Mouse (Mus musculus) forebrain, embryonic 12.5 days (tissue): ENCODE measurements around the gene Espn. TPM values are rescaled to one million over a fixed set of nuclear protein-coding genes. Genes with fewer than 3 reads are reported as not detected.

Source experiments
- ATAC-seq: fragments of 200-750 bp; cut with Nextera tagmentation; 2 replicates; pipeline ENCODE4 v1.8.0; 2017; ENCODE audit warnings: moderate TSS enrichment; ENCODE audit not compliant: low FRiP score
- H3K27ac ChIP-seq: fragments of 300-500 bp; sonication (generic); 2 replicates; pipeline ENCODE4 v1.5.1; 2016; ENCODE audit warnings: mild to moderate bottlenecking
- H3K27me3 ChIP-seq: fragments of 300-500 bp; sonication (generic); 2 replicates; pipeline ENCODE4 v1.6.1; 2016; ENCODE audit warnings: mild to moderate bottlenecking
- H3K36me3 ChIP-seq: fragments of 300-500 bp; sonication (generic); replicated peaks from 2 replicates; pipeline ENCODE4 v1.6.1; 2016; ENCODE audit warnings: mild to moderate bottlenecking
- H3K4me1 ChIP-seq: fragments of 300-500 bp; sonication (generic); 2 replicates; pipeline ENCODE4 v1.6.1; 2016
- H3K4me2 ChIP-seq: fragments of 300-500 bp; sonication (generic); 2 replicates; pipeline ENCODE4 v1.6.1; 2016; ENCODE audit warnings: mild to moderate bottlenecking, moderate library complexity
- H3K4me3 ChIP-seq: fragments of 300-500 bp; sonication (generic); replicated peaks from 2 replicates; pipeline ENCODE4 v1.5.1; 2016; ENCODE audit warnings: mild to moderate bottlenecking
- H3K9ac ChIP-seq: fragments of 300-500 bp; sonication (generic); 2 replicates; pipeline ENCODE4 v1.6.1; 2016; ENCODE audit warnings: mild to moderate bottlenecking
- H3K9me3 ChIP-seq: fragments of 300-500 bp; sonication (generic); 2 replicates; pipeline ENCODE4 v1.6.1; 2016
- WGBS: fragments of 180-500 bp; shearing (Covaris S2); methylation state at CpG from one replicate; pipeline ENCODE4 v1.1.7; 2016; 5-methylcytosine and 5-hydroxymethylcytosine counted together
- polyA plus RNA-seq: library from polyadenylated mRNA; unstranded; fragments of >200 nt; fragmentation: Nextera tagmentation; extraction: Ambion mirVana; gene quantifications from 2 replicates; pipeline ENCODE4 v1.2.1, GENCODE M21; 2016

Gene Espn
- polyA plus RNA-seq, 1 experiment from 2014 or later: 1.8 TPM

DNA sequence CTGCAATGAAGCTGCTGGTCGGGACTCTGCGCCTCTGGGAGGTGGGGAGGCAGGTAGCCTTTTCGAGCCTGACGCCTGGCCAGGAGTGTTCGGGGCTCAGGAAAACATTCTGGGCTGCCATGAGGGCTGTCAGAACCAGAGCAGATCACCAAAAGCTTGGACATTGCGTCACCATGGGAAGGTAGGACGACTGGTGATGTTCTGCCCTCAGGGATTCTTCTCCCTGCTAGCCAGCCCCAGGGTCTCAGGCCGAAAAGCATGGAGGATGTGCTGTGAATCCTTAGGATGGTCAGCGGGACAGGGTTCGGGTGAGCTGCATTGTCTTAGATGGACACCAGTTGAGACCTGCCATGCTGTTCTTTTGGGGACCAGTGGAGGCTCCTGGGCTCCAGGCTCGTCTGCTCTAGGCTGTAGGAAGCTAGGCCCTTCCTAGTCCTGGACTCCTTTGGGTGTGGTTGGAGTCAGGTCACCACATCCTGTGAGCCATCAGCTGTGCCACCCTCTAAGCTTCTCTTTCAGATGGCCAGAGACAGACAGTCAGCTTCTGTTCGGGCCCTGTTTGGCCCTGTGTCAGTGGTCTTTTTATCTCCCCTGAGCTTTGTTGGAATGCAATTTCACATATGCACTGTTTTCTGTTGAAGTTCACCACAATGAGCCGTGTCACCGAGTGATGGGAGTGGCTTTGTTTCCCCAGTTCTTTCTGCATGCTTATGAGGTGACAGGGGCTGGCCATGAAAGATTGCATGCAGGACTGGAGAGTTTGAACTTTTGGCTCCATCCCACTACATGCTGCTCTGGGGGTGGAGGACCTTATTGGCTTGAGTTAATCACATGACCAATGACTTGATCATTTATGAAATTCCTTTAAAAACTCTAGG is 34.3 kb upstream of the Espn start:
- no peaks in the 10 kb centered on the region for H3K9me3 ChIP-seq
- no peak; the same call in 1 of the 2 replicates for ATAC-seq
- H3K4me1 ChIP-seq: peaks cover 31% of the 10 kb centered on the region
- WGBS: 40% methylated on average over 14 of the region's 14 CpGs
- peak overlapping the region; percentile 43 for H3K4me2 ChIP-seq
- 0 out of 2 replicates have a peak, but pooled peaks cover 6% of the 10 kb centered on the region for H3K36me3 ChIP-seq
- H3K27me3 ChIP-seq: no peaks in the 10 kb centered on the region
- H3K4me3 ChIP-seq: 0 out of 2 replicates have a peak overlapping the region, but pooled peaks have one; percentile 10
- H3K27ac ChIP-seq: peak overlapping the region; percentile 70
- H3K9ac ChIP-seq: peak overlapping the region; percentile 12; the same call in 1 of the 2 replicates

DNA sequence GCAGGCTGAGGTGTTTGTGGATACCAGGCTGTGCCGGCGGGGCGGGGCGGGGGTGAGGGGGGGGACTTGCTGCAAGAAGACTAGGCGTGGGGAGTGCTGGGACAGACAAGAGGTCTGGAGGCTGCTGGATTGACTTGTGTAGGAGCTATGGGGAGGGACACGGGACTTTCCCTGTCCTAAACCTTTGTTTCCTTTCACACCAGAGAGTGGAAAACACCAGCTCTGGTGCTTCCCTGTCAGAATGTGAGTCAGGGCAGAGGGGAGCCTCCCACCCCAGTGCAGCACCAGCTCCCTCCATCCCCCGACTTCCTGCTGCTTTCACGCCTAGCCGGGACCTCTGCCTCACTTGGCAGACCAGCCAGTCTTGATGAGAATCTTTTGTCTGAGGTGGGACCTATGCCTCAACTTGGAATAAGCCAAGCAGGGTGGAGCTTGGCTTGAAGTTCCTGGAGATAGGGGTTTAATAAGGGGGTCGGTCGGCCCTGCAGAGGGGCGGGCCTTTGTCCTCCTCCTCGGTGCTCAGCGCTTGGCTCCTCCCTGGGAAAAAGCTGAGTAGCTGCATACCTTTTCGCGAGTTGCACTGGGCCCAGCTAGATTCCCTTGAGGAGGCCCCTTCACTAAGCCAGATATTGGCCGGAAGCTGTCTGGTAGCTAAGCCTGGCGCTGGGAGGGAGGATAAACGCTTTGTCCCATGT is 33.5 kb upstream of the Espn start:
- H3K9ac ChIP-seq: peak overlapping the region; percentile 34; the same call in 1 of the 2 replicates
- peak; percentile 67 for ATAC-seq
- peaks cover 30% of the 10 kb centered on the region for H3K4me1 ChIP-seq
- H3K9me3 ChIP-seq: no peaks in the 10 kb centered on the region
- WGBS: 3% methylated on average over 19 of the region's 19 CpGs
- peak overlapping the region; percentile 10; the same call in 1 of the 2 replicates for H3K4me3 ChIP-seq
- H3K4me2 ChIP-seq: peak overlapping the region; percentile 43
- peak overlapping the region; percentile 70 for H3K27ac ChIP-seq
- 0 out of 2 replicates have a peak, but pooled peaks cover 6% of the 10 kb centered on the region for H3K36me3 ChIP-seq
- 0 out of 2 replicates have a peak, but pooled peaks cover under 1% of the 10 kb centered on the region for H3K27me3 ChIP-seq

DNA sequence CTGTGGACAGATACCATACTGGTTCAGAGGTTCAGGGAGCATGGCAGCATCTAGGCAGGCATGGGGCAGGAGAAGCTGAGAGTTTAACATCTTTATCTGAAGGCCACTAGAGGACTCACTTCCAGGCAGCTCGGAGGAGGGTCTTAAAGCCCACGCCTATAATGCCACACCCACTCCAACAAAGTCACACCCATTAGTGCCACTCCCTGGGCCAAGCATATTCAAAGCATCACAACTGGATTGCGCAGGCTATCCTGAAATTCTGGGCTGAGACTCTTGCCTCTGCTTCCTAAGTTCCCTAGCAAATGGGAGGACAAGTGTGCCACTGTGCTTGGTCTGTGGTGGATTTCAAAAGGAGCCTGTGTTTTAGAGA is 33.0 kb upstream of the Espn start:
- Histone ChIP-seq H3K27me3 (peaks cover 6% of the 10 kb centered on the region; the same call in 1 of the 2 replicates), H3K27ac (peak overlapping the region; percentile 70), H3K4me1 (peaks cover 25% of the 10 kb centered on the region), H3K4me2 (peak overlapping the region; percentile 43), H3K9me3 (no peaks in the 10 kb centered on the region), H3K36me3 (0 out of 2 replicates have a peak, but pooled peaks cover 6% of the 10 kb centered on the region), H3K4me3 (peak overlapping the region; percentile 10; the same call in 1 of the 2 replicates), H3K9ac (peak overlapping the region; percentile 34; the same call in 1 of the 2 replicates)
- peak; percentile 73 for ATAC-seq
- WGBS: 6% methylated on average over 3 of the region's 3 CpGs

DNA sequence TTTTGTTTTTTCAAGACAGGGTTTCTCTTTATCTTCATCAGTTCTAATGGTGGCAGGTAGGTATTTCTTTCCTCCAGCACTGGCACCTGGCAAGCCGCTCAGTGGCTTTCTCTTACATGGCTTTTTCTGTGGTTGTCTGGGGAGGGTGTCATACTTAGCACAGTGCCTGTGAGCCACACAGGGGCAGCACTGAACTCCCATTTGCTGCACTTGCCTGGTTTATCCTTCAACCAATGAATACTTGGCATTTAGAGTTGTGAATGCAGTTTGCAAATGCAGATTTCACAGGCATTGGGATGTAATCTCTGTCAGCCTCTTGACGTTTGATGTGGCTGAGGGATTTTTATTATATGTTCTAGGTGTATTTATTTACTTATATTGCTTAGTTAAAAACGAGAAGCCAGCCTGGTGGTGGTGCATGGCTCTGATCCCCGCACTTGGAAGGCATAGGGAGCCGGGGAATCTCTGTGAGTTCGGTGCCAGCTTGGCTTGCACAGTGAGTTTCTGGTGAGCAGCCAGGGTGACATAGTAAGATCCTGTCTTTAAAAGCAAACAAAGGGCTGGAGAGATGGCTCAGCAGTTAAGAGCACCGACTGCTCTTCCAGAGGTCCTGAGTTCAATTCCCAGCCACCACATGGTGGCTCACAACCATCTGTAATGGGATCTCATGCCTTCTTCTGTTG is 32.3 kb upstream of the Espn start:
- H3K4me3 ChIP-seq: no peak overlapping the region
- H3K27ac ChIP-seq: no peak overlapping the region
- H3K4me1 ChIP-seq: peaks cover 28% of the 10 kb centered on the region
- H3K9me3 ChIP-seq: no peaks in the 10 kb centered on the region
- H3K27me3 ChIP-seq: peaks cover 12% of the 10 kb centered on the region; the same call in 1 of the 2 replicates
- 0 out of 2 replicates have a peak, but pooled peaks cover 6% of the 10 kb centered on the region for H3K36me3 ChIP-seq
- no peak overlapping the region for H3K4me2 ChIP-seq
- no peak overlapping the region for H3K9ac ChIP-seq
- no peak for ATAC-seq
- 71% methylated on average over 7 of the region's 7 CpGs for WGBS

DNA sequence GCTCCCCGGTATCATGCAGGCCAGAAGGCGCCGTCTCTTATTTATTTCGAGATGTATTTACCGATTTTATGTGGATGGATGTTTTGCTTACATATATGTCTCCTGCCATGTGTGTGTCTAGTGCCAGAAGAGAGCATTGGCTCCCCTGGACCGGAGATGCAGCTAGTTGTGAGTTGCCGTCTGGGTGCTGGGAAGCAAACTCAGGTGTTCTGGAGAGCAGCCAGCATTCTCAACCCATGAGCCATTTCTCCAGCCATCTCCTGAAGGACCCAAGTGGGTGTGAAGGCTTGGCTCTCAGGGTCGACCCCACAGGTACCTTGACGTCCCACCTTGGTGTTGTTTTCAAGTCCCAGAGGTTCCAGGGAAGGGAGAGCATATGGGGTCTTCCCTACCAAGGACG is 30.0 kb upstream of the Espn start:
- no peak overlapping the region for H3K4me3 ChIP-seq
- H3K9ac ChIP-seq: no peak overlapping the region
- no peak overlapping the region for H3K4me2 ChIP-seq
- peaks cover 24% of the 10 kb centered on the region for H3K27me3 ChIP-seq
- no peaks in the 10 kb centered on the region for H3K9me3 ChIP-seq
- ATAC-seq: no peak
- H3K36me3 ChIP-seq: 0 out of 2 replicates have a peak, but pooled peaks cover 6% of the 10 kb centered on the region
- 90% methylated on average over 10 of the region's 10 CpGs for WGBS
- H3K4me1 ChIP-seq: peaks cover 45% of the 10 kb centered on the region
- H3K27ac ChIP-seq: no peak overlapping the region

DNA sequence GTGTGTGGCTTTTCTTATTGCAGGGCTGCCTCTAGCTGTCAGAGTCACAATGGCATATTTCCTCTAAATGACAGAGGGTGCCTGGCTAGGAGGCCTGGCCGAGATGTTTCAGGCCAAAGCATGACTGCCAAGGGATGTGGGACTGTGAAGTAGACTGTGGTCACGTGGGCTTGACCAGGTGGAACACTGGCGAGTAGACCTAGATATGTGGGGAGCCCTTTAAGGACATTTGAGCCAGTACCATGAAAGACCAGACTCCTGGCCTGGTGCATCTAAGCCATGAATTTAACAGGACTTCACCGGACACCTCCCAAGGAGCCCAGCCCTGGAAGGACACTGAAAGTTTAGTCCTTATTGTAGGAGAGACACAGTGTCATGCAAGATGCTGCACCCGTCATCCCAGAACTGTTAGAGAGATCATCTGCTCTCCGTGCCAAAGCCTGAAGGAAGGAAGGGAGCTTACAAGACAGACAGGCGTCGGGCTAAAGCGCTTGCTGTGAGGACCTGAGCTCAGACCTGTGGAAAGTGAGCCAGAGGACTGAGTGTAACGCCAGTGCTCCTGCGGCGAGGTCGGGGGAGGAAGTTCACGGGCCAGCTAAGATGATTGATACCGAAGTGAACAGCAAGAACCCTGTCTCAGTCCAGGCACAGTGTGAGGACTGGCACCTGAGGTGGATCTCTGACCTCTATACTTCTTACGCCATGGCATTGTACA is 27.9 kb upstream of the Espn start:
- no peak overlapping the region for H3K4me3 ChIP-seq
- 0 out of 2 replicates have a peak, but pooled peaks cover 6% of the 10 kb centered on the region for H3K36me3 ChIP-seq
- H3K4me2 ChIP-seq: no peak overlapping the region
- no peaks in the 10 kb centered on the region for H3K9me3 ChIP-seq
- 0 out of 2 replicates have a peak overlapping the region, but pooled peaks have one; percentile 4 for H3K9ac ChIP-seq
- no peak overlapping the region for H3K27ac ChIP-seq
- WGBS: 91% methylated on average over 16 of the region's 16 CpGs
- H3K27me3 ChIP-seq: peaks cover 42% of the 10 kb centered on the region
- peaks cover 27% of the 10 kb centered on the region for H3K4me1 ChIP-seq
- ATAC-seq: no peak

DNA sequence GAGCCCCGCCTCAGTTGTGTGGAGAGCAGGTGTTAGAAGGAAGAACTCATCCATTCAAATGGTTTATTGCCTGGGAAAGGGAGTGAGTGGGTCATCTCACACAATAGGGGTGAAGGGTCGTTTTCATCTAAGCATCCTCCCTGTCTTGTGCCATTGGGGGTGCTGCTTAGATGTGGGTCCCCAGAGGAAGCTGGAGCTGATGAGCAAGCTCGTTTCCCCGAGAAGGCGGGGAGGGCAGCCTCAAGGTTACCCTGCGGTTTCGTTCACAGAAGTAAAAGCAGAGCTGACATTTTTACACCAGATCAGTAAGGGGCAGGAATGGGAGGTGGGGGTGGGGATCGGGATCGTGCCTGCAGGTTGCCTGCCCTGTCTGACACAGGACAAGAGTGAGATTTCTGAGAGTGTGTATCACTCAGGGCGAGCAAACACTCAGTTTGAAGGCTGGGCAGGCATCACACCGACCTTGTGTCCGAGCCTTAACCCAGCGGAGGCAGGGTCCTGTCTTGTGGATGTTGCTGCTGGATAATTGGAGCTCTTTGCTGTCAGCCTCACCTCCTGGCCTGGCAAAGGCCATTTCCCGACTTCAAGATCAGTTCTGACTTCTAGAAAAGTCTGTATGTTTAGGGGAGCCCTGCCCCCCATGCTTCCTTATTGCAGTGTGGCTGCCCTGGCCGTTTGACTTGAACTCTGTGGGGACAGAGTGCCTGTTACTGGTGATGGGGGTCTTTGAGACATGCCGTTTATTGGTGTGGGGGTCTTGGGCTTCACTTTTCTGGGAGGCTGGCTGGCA is 26.9 kb upstream of the Espn start:
- H3K9me3 ChIP-seq: no peaks in the 10 kb centered on the region
- no peak for ATAC-seq
- H3K4me3 ChIP-seq: peak overlapping the region; percentile 65
- H3K4me2 ChIP-seq: peak overlapping the region; percentile 97
- 0 out of 2 replicates have a peak, but pooled peaks cover 6% of the 10 kb centered on the region for H3K36me3 ChIP-seq
- 30% methylated on average over 16 of the region's 16 CpGs for WGBS
- no peak overlapping the region for H3K27ac ChIP-seq
- H3K9ac ChIP-seq: peak overlapping the region; percentile 70
- peaks cover 51% of the 10 kb centered on the region for H3K27me3 ChIP-seq
- H3K4me1 ChIP-seq: peaks cover 25% of the 10 kb centered on the region

DNA sequence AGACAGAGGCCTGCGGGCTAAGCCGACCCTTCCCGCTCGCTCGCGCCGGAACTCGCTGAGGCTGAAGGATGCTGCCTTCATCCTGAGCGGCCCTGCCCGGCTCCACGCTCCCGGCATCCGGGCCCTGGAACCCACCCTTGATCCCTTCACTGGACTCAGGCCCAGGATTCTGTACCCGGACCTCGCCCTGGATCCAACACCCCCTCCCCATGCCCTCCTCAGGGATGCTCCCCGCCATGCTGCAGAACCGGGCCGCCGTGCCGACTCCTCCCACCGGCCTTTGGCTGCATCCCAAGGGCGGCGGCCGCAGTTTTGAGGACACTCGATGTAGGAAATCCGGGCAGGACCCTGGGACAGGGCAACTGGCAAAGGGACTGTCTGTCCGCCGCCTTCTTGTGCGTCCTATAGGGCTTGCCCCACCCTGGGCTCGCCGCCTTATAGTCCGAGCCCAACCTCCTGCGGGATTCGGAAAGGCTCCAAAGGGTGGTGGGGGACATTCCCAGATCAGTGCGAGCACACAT is 26.2 kb upstream of the Espn start:
- Histone ChIP-seq H3K4me1 (peaks cover 25% of the 10 kb centered on the region), H3K4me2 (peak overlapping the region; percentile 97), H3K27ac (peak overlapping the region; percentile 19), H3K36me3 (0 out of 2 replicates have a peak, but pooled peaks cover 6% of the 10 kb centered on the region), H3K9me3 (no peaks in the 10 kb centered on the region), H3K4me3 (peak overlapping the region; percentile 65), H3K27me3 (peaks cover 58% of the 10 kb centered on the region), H3K9ac (peak overlapping the region; percentile 70)
- peak; percentile 51 for ATAC-seq
- under 1% methylated on average over 35 of the region's 35 CpGs for WGBS

DNA sequence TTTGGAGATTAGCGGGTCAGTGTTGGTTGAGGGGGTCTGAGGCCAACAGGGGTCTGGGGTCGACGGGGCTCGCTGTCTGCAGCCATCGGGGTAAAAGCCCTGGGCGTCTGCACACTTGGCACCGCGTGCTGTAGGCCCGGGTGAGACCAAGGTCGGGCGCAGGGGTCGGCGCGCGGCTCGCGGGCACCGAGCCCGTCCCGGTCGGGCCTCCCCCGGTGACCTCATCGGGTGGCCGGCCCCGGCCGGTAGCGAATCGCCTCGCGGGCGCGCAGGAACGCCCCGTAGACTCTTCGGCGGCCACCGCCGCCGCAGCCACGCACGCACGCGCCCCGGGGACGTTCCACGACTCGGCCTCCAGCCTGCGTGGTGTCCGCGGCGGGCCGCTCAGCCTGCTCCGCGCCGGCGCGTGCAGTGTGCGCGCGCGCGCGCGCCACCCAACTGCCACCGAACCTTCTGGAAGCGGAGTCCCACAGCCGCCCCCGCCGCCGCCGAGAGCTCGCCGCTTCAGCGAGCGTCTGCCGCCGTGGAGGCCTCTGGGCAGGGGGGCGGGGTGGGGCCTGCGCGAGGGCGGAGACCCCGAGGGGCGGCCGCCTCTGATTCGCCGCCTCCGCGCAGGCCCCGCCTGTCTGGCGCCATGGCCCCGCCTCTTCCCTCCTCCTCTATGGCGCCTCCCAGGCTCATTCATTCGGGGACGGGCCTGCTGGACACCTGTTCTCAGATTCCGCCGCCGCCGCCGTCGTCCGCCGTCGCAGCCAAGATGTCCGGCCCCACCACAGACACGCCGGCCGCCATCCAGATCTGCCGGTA is 25.6 kb upstream of the Espn start, which contains the start of gene Acot7:
TSS of gene Acot7 (plus strand) at position 598 of the 807 bp plus-strand sequence.
- no peaks in the 10 kb centered on the region for H3K9me3 ChIP-seq
- peak within 1 kb of the TSS; percentile 65 for H3K27ac ChIP-seq
- under 1% methylated on average over 90 of the region's 108 CpGs for WGBS
- peak within 1 kb of the TSS; percentile 65 for H3K4me3 ChIP-seq
- peak; percentile 96 for ATAC-seq
- 0 out of 2 replicates have a peak, but pooled peaks cover 5% of the 10 kb centered on the region for H3K36me3 ChIP-seq
- peaks cover 25% of the 10 kb centered on the region for H3K4me1 ChIP-seq
- H3K27me3 ChIP-seq: peaks cover 60% of the 10 kb centered on the region
- H3K9ac ChIP-seq: peak within 1 kb of the TSS; percentile 85
- peak within 1 kb of the TSS; percentile 97 for H3K4me2 ChIP-seq

DNA sequence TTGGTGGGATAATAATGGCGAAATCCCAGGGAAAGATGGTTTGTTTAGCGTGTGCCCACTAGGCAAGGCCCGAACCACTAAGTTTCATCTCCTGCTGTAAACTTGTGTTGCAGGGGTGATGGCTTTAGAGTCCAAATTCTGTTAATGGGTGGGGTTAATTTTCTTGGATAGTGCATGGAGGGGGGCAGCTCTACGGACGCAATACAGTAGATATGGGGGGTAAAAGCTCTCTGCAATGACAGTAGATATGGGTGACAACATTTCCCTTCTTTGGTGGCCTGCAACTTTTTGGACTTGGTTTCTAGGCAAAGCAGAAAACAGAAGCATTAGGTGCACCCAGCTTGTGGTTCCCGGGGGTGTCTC is 25.0 kb upstream of the Espn start:
- H3K4me1 ChIP-seq: peaks cover 25% of the 10 kb centered on the region
- peak overlapping the region; percentile 65 for H3K4me3 ChIP-seq
- peaks cover 64% of the 10 kb centered on the region for H3K27me3 ChIP-seq
- 0 out of 2 replicates have a peak overlapping the region, but pooled peaks have one; percentile 65 for H3K27ac ChIP-seq
- peak overlapping the region; percentile 85 for H3K9ac ChIP-seq
- H3K4me2 ChIP-seq: peak overlapping the region; percentile 97
- WGBS: 70% methylated on average over 6 of the region's 6 CpGs
- H3K9me3 ChIP-seq: no peaks in the 10 kb centered on the region
- ATAC-seq: no peak
- no peaks in the 10 kb centered on the region for H3K36me3 ChIP-seq
